18 mouse cellular contexts compared by ENCODE assay signal in genomic region chr9:115999361-115999990, GRCm38 (mm10).
DNase-seq lines count a peak whose midpoint lies in the region; ATAC-seq lines count a peak whose summit lies in the region.
"Had no signal": no experiment of that assay in that cellular context is flagged by ENCODE, and none has a peak within 500 bp of the region (broad histone marks: within the 10 kb centered on the region; RNA-seq: fewer than 3 reads in every experiment).

No protein-coding gene starts in this region.

- ATAC-seq in midbrain, embryonic 14.5 days (ENCODE audit: low FRiP score, low TSS enrichment), result no peak
- ATAC-seq in midbrain, embryonic 13.5 days, result no peak
- peak; percentile 75 for ATAC-seq in CD4-positive, CD25-positive, alpha-beta regulatory T cell, adult 4 months
- 0 out of 2 replicates have a peak, but pooled peaks have one; percentile 27 for ATAC-seq in kidney, embryonic 16.5 days (ENCODE audit: low FRiP score, low TSS enrichment)
- ATAC-seq: activated CD4-positive, CD25-positive, alpha-beta regulatory T cell, adult 4 months; forebrain, embryonic 16.5 days; liver, embryonic 12.5 days had no signal

- no peaks in the 10 kb centered on the region for H3K36me3 ChIP-seq in midbrain, embryonic 14.5 days (ENCODE audit: control insufficient read depth, insufficient read depth, low read length)
- no peaks in the 10 kb centered on the region for H3K36me3 ChIP-seq in midbrain, embryonic 13.5 days
- H3K36me3 ChIP-seq in kidney, embryonic 16.5 days (ENCODE audit: insufficient read depth, low read length), result no peaks in the 10 kb centered on the region
- no peaks in the 10 kb centered on the region for H3K36me3 ChIP-seq in embryonic facial prominence, embryonic 10.5 days (replicated peaks)
- H3K36me3 ChIP-seq: embryonic facial prominence, embryonic 12.5 days; heart, embryonic 13.5 days; liver, embryonic 12.5 days; midbrain, embryonic 12.5 days had no signal

- WGBS in midbrain, embryonic 14.5 days, result 83% methylated on average over 8 of the region's 8 CpGs
- 85% methylated on average over 8 of the region's 8 CpGs for WGBS in midbrain, embryonic 13.5 days
- 75% methylated on average over 8 of the region's 8 CpGs for WGBS in kidney, embryonic 16.5 days
- WGBS in embryonic facial prominence, embryonic 10.5 days, result 81% methylated on average over 8 of the region's 8 CpGs

- no peaks in the 10 kb centered on the region for H3K4me1 ChIP-seq in midbrain, embryonic 14.5 days (ENCODE audit: control insufficient read depth, insufficient read depth, low read length)
- no peaks in the 10 kb centered on the region for H3K4me1 ChIP-seq in midbrain, embryonic 13.5 days (replicated peaks)
- no peaks in the 10 kb centered on the region for H3K4me1 ChIP-seq in kidney, embryonic 16.5 days (ENCODE audit: insufficient read depth, low read length)
- H3K4me1 ChIP-seq in embryonic facial prominence, embryonic 10.5 days, result 0 out of 2 replicates have a peak, but pooled peaks cover 3% of the 10 kb centered on the region
- H3K4me1 ChIP-seq: liver, embryonic 12.5 days; midbrain, embryonic 12.5 days had no signal

- no peak overlapping the region for H3K9ac ChIP-seq in midbrain, embryonic 14.5 days (replicated peaks; ENCODE audit: low read length)
- H3K9ac ChIP-seq in midbrain, embryonic 13.5 days (replicated peaks), result no peak overlapping the region
- H3K9ac ChIP-seq in kidney, embryonic 16.5 days (replicated peaks; ENCODE audit: low read length), result no peak overlapping the region
- H3K9ac ChIP-seq: embryonic facial prominence, embryonic 12.5 days; heart, embryonic 13.5 days; liver, embryonic 12.5 days; lung, embryonic 14.5 days; midbrain, embryonic 12.5 days had no signal

- H3K4me3 ChIP-seq in midbrain, embryonic 14.5 days (replicated peaks; ENCODE audit: low read depth, low read length), result no peak overlapping the region
- no peak overlapping the region for H3K4me3 ChIP-seq in midbrain, embryonic 13.5 days (replicated peaks)
- no peak overlapping the region for H3K4me3 ChIP-seq in kidney, embryonic 16.5 days (ENCODE audit: low read length)
- no peak overlapping the region for H3K4me3 ChIP-seq in embryonic facial prominence, embryonic 10.5 days
- H3K4me3 ChIP-seq: embryonic facial prominence, embryonic 12.5 days; heart, embryonic 13.5 days; layer of hippocampus, adult 2 months; liver, embryonic 12.5 days; midbrain, embryonic 12.5 days had no signal

- no peaks in the 10 kb centered on the region for H3K27me3 ChIP-seq in midbrain, embryonic 14.5 days (ENCODE audit: control insufficient read depth, insufficient read depth, low read length)
- no peaks in the 10 kb centered on the region for H3K27me3 ChIP-seq in midbrain, embryonic 13.5 days
- H3K27me3 ChIP-seq in kidney, embryonic 16.5 days (ENCODE audit: insufficient read depth, low read length), result no peaks in the 10 kb centered on the region
- H3K27me3 ChIP-seq in embryonic facial prominence, embryonic 10.5 days (replicated peaks; ENCODE audit: low read depth, poor library complexity, severe bottlenecking), result no peaks in the 10 kb centered on the region
- H3K27me3 ChIP-seq: embryonic facial prominence, embryonic 12.5 days; heart, embryonic 13.5 days; liver, embryonic 12.5 days; midbrain, embryonic 12.5 days had no signal

- H3K4me2 ChIP-seq in midbrain, embryonic 14.5 days (ENCODE audit: low read length), result no peak overlapping the region
- H3K4me2 ChIP-seq in midbrain, embryonic 13.5 days (replicated peaks), result no peak overlapping the region
- H3K4me2 ChIP-seq in kidney, embryonic 16.5 days (replicated peaks; ENCODE audit: low read depth, low read length), result no peak overlapping the region
- H3K4me2 ChIP-seq: embryonic facial prominence, embryonic 12.5 days; liver, embryonic 12.5 days; lung, embryonic 14.5 days; midbrain, embryonic 12.5 days had no signal

- no peaks in the 10 kb centered on the region for H3K9me3 ChIP-seq in midbrain, embryonic 14.5 days (ENCODE audit: control insufficient read depth, low read length)
- no peaks in the 10 kb centered on the region for H3K9me3 ChIP-seq in midbrain, embryonic 13.5 days
- H3K9me3 ChIP-seq in kidney, embryonic 16.5 days (ENCODE audit: low read length), result no peaks in the 10 kb centered on the region
- no peaks in the 10 kb centered on the region for H3K9me3 ChIP-seq in embryonic facial prominence, embryonic 10.5 days
- H3K9me3 ChIP-seq: embryonic facial prominence, embryonic 12.5 days; heart, embryonic 13.5 days; liver, embryonic 12.5 days; midbrain, embryonic 12.5 days had no signal

- no peak overlapping the region for H3K27ac ChIP-seq in midbrain, embryonic 14.5 days (replicated peaks; ENCODE audit: low read depth, low read length)
- no peak overlapping the region for H3K27ac ChIP-seq in midbrain, embryonic 13.5 days
- H3K27ac ChIP-seq in kidney, embryonic 16.5 days (ENCODE audit: low read length), result 0 out of 2 replicates have a peak overlapping the region, but pooled peaks have one; percentile 23
- no peak overlapping the region for H3K27ac ChIP-seq in embryonic facial prominence, embryonic 10.5 days (replicated peaks)
- H3K27ac ChIP-seq: embryonic facial prominence, embryonic 12.5 days; layer of hippocampus, adult 2 months; liver, embryonic 12.5 days; midbrain, embryonic 12.5 days had no signal

- DNase-seq in midbrain, embryonic 14.5 days, result peak; percentile 25
- DNase-seq in embryonic facial prominence, embryonic 10.5 days (ENCODE audit: low spot score), result no peak
- DNase-seq in neural tube, embryonic 10.5 days (ENCODE audit: extremely low spot score, low spot score), result no peak
- no peak for DNase-seq in thymus, adult 18-20 months
- DNase-seq: adrenal gland, postnatal 25 days; cerebellum, adult 18-20 months; lung, embryonic 14.5 days; thymus, postnatal 36 days had no signal

Comparison
In these comparisons a context has a peak if more than half of its experiments do, and no peak if none do; other contexts are left out.
1. ATAC-seq: peak in CD4-positive, CD25-positive, alpha-beta regulatory T cell, adult 4 months (single experiment) and kidney, embryonic 16.5 days (single experiment); none in midbrain, embryonic 14.5 days (single experiment) and midbrain, embryonic 13.5 days (single experiment).